Mouse (Mus musculus) limb, embryonic 11.5 days (tissue): Measurements from ENCODE around the gene Lgals3. TPM values are rescaled to one million over a fixed set of nuclear protein-coding genes. Genes with fewer than 3 reads are reported as not detected.
"Not testable (repeated sequence)": the region's sequence is repeated elsewhere in the genome, so short reads cannot be mapped to it uniquely, and the experiment has no call there.

Experiments
- ATAC-seq: fragments of 200-750 bp; cut with Nextera tagmentation; 2 replicates; pipeline ENCODE4 v1.8.0; 2017; ENCODE audit warnings: low read depth; ENCODE audit not compliant: insufficient number of reproducible peaks, low FRiP score, low TSS enrichment
- DNase-seq: peaks from one replicate; pipeline ENCODE4 v3.0.0-alpha.2; 2015; ENCODE audit warnings: low spot score
- H3K27ac ChIP-seq: fragments of 300-500 bp; sonication (generic); replicated peaks from 2 replicates; pipeline ENCODE4 v1.5.1; 2014; ENCODE audit warnings: low read depth, mild to moderate bottlenecking, low read length
- H3K27me3 ChIP-seq: fragments of 300-500 bp; sonication (generic); 2 replicates; pipeline ENCODE4 v1.6.1; 2014; ENCODE audit warnings: mild to moderate bottlenecking, low read length, mixed read lengths; ENCODE audit not compliant: control insufficient read depth, insufficient read depth
- H3K36me3 ChIP-seq: fragments of 300-500 bp; sonication (generic); 2 replicates; pipeline ENCODE4 v1.6.1; 2014; ENCODE audit warnings: mild to moderate bottlenecking, low read length, moderate library complexity, mixed read lengths; ENCODE audit not compliant: control insufficient read depth, insufficient read depth
- H3K4me1 ChIP-seq: fragments of 300-500 bp; sonication (generic); 2 replicates; pipeline ENCODE4 v1.6.1; 2014; ENCODE audit warnings: low read length, mixed read lengths; ENCODE audit not compliant: control insufficient read depth, insufficient read depth
- H3K4me2 ChIP-seq: fragments of 300-500 bp; sonication (generic); 2 replicates; pipeline ENCODE4 v1.6.1; 2014; ENCODE audit warnings: low read depth, mild to moderate bottlenecking, moderate library complexity; ENCODE audit not compliant: severe bottlenecking
- H3K4me3 ChIP-seq: fragments of 300-500 bp; sonication (generic); 2 replicates; pipeline ENCODE4 v1.5.1; 2014; ENCODE audit warnings: low read depth, low read length
- H3K9ac ChIP-seq: fragments of 300-500 bp; sonication (generic); 2 replicates; pipeline ENCODE4 v1.6.1; 2014; ENCODE audit warnings: mild to moderate bottlenecking, low read length
- H3K9me3 ChIP-seq: fragments of 300-500 bp; sonication (generic); 2 replicates; pipeline ENCODE4 v1.6.1; 2016; ENCODE audit warnings: low read length; ENCODE audit not compliant: control insufficient read depth
- WGBS: fragments of 180-500 bp; shearing (Covaris S2); extraction: QIAGEN DNeasy Blood & Tissue Kit; methylation state at CpG from one replicate; pipeline ENCODE4 v1.1.7; 2014; 5-methylcytosine and 5-hydroxymethylcytosine counted together
- polyA plus RNA-seq: library from polyadenylated mRNA; unstranded; fragments of >200 nt; fragmentation: Nextera tagmentation; extraction: Ambion mirVana; gene quantifications from 2 replicates; pipeline ENCODE4 v1.2.1, GENCODE M21; 2014

Gene Lgals3
- 0.63 and 1.1 TPM in 2 replicates for polyA plus RNA-seq

DNA sequence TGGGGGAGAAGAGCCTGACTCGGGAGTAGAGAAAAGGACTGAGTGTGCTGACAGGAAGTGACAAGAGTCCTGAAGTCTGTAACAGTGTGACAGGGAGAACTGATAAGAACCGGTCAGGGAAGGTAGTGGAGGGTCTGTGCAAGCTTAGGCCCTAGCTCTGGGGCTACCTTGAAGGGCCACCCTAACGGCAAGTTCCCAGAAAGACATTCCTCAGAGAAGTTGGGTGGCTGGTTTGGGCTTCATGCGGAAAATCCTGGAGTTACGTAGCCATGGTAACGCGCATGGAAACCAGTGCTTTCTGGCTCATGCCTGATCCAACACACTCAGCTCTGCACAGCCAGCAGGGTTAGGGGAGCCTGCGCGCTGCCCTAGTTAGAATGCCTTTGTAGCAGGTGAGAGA is at the start of gene Lgals3:
Gene Lgals3, plus strand, starts transcription at position 291 of the 400 bp plus-strand sequence.
- Histone ChIP-seq H3K9me3 (no peaks in the 10 kb centered on the region), H3K4me2 (no peak within 1 kb of the TSS), H3K27ac (no peak within 1 kb of the TSS), H3K4me3 (no peak within 1 kb of the TSS), H3K9ac (no peak within 1 kb of the TSS), H3K4me1 (no peaks in the 10 kb centered on the region), H3K27me3 (0 out of 2 replicates have a peak, but pooled peaks cover 2% of the 10 kb centered on the region), H3K36me3 (no peaks in the 10 kb centered on the region)
- DNase-seq: peak; percentile 55
- WGBS: 57% methylated on average over 9 of the region's 9 CpGs
- ATAC-seq: peak; percentile 47; the same call in 1 of the 2 replicates

DNA sequence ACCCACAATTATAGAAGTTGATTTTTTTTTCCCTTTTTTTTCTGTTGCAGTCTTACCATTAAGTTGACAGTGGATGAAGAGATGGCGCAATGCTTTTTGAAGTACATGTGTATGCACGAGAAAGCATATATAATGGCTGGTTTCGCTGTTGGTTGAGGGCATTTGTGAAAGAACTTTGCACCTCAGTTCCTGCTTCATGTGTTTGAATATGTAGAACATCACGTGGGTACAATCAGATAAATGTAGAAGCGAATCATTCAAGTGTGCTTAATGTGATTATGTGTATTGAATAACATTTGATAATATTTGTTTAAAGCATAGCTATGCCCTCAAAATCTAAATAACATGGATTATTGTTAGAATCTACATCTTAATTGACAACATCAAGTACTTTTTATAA is 48.2 kb upstream of the Lgals3 start:
- ATAC-seq: no peak
- no peak overlapping the region for H3K9ac ChIP-seq
- H3K4me1 ChIP-seq: no peaks in the 10 kb centered on the region
- no peak overlapping the region for H3K4me2 ChIP-seq
- H3K4me3 ChIP-seq: no peak overlapping the region
- DNase-seq: no peak
- H3K9me3 ChIP-seq: no peaks in the 10 kb centered on the region
- WGBS: 94% methylated on average over 5 of the region's 5 CpGs
- H3K27me3 ChIP-seq: no peaks in the 10 kb centered on the region
- no peak overlapping the region for H3K27ac ChIP-seq
- peaks cover 5% of the 10 kb centered on the region; the same call in 1 of the 2 replicates for H3K36me3 ChIP-seq

GRCm38 (mm10) chr14:47321581-47321980 is 46.0 kb upstream of the Lgals3 start:
- H3K27ac ChIP-seq, H3K9me3 ChIP-seq, H3K36me3 ChIP-seq, ATAC-seq, H3K4me2 ChIP-seq, H3K9ac ChIP-seq, H3K4me3 ChIP-seq, H3K27me3 ChIP-seq, H3K4me1 ChIP-seq, DNase-seq: not testable (repeated sequence)
- WGBS: 89% methylated on average over 5 of the region's 8 CpGs

DNA sequence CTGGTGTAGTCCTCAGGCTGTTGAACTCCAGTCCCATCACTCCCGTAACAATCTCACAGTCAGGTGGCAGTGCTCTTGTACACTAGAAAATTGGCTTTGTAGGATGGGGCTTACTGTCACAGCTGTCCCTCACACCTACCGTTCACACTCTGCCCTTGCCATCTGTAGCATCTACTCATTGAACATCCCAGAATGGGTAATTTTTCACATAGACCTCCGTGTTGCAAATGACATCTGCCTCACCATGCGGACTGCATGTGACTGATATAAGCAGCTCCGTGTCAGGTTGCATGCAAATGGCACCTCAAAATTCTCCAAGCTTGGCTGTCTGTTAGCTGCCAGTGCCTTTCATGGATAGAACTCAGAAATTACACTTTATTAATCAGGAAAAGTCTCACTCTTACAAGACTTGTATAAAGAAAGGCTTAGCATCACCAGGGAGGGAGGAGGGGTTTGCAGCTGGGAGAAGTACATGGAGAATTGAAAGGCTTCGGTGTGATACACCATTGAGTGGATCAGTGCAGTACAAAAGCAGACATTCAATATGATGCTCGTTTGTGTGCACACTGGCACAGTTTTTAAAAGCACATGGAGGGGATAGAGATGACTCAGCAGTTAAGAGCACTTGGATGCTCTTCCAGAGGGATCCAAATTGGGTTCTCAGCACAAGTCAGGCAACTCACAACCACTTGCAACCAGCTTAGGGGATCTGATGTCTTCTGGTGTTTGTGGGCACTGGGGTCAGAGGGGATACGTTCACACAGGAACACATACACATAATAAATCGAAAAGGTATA is 41.4 kb upstream of the Lgals3 start:
- Histone ChIP-seq H3K9me3 (no peaks in the 10 kb centered on the region), H3K36me3 (peaks cover 3% of the 10 kb centered on the region; the same call in 1 of the 2 replicates), H3K27me3 (no peaks in the 10 kb centered on the region), H3K4me2 (no peak overlapping the region), H3K27ac (no peak overlapping the region), H3K9ac (no peak overlapping the region), H3K4me1 (no peaks in the 10 kb centered on the region), H3K4me3 (no peak overlapping the region)
- 86% methylated on average over 9 of the region's 9 CpGs for WGBS
- ATAC-seq (no peak), DNase-seq (no peak)

DNA sequence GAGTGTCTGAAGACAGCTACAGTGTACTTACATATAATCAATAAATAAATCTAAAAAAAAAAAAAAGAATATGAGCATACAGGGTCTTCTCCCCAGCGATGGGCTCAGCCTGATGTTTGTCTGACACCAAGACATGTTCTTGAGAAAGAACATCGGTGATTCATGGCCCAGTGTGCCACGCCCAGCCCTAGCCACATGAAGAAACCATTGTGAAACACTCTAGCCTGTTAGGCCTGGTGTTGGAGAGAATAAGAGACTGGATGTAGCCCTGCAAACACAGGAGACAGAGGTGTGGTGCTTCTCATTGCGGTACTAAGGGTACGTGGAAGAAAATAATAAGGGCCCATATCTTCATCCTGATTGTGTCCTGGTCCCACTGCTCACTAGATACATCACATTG is 40.2 kb upstream of the Lgals3 start:
- WGBS: 94% methylated on average over 5 of the region's 5 CpGs
- ATAC-seq: no peak
- DNase-seq: no peak
- Histone ChIP-seq H3K9me3 (no peaks in the 10 kb centered on the region), H3K27ac (no peak overlapping the region), H3K4me2 (no peak overlapping the region), H3K36me3 (peaks cover 3% of the 10 kb centered on the region; the same call in 1 of the 2 replicates), H3K4me1 (peaks cover 5% of the 10 kb centered on the region), H3K27me3 (no peaks in the 10 kb centered on the region), H3K4me3 (no peak overlapping the region), H3K9ac (no peak overlapping the region)

DNA sequence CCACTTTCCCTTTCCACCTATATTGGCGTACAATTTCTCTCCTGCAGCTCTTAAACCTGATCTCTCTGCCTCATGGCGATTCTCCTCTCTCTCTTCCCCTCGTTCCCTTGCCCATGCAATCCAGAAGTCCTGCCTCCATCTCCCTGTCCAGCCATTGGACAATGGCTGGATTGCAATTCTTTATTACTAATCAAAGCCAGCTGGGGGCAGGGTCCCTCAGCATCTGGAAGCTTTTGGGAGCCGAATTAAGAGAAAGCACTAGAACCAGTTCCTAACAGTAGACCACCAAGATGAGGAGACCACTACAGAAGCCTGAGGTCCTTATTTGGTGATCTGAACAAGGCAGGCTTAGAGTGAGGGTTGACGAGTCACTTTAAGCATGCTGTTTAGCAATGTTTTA is 35.6 kb upstream of the Lgals3 start:
- ATAC-seq (no peak; the same call in 1 of the 2 replicates), DNase-seq (peak; percentile 59)
- no peak overlapping the region for H3K9ac ChIP-seq
- no peak overlapping the region for H3K27ac ChIP-seq
- no peaks in the 10 kb centered on the region for H3K9me3 ChIP-seq
- no peaks in the 10 kb centered on the region for H3K27me3 ChIP-seq
- H3K36me3 ChIP-seq: no peaks in the 10 kb centered on the region
- peaks cover 5% of the 10 kb centered on the region for H3K4me1 ChIP-seq
- WGBS: 10% methylated on average over 5 of the region's 5 CpGs
- H3K4me2 ChIP-seq: no peak overlapping the region
- no peak overlapping the region for H3K4me3 ChIP-seq

DNA sequence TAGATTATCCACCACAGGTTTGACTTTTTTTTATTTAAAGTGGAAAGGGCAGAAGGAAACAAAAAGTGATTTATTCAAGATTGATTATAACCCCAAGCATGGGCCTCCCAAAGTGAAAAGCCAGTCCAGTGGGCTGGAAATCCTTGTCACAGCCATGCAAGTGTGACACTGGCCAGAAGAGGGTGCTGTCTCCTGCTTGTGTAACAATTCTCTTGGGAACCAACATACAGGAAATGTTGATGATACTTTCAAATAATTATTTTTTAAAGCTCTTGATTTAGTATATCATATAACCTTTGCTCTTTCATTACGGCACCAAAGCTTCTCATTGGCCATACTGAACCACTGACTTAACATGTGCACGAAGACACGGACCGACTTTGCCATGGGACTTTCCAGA is 32.7 kb upstream of the Lgals3 start:
- Histone ChIP-seq H3K9me3 (no peaks in the 10 kb centered on the region), H3K27me3 (no peaks in the 10 kb centered on the region), H3K36me3 (no peaks in the 10 kb centered on the region), H3K27ac (no peak overlapping the region), H3K9ac (no peak overlapping the region), H3K4me2 (no peak overlapping the region), H3K4me1 (peaks cover 5% of the 10 kb centered on the region), H3K4me3 (no peak overlapping the region)
- no peak for ATAC-seq
- peak; percentile 62 for DNase-seq
- 83% methylated on average over 4 of the region's 4 CpGs for WGBS

DNA sequence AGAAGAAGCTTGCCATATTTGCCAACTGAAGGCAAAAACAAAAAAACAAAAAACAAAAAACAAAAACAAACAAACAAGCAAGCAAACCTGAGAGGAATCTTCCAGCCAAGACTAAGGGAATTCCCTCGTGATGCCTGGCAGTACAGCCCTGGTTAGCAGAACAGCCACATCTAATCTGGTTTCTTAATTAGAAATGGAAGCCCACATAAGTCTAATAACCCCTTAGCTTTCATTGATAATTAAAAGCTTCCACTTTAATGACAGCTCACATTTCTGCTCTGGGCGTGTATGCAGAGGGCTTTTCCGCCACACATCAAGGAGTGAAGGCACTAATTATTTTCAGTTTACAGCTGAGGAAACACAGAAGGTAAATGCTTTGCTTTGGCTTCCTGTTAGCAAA is 32.3 kb upstream of the Lgals3 start:
- Histone ChIP-seq H3K4me2 (no peak overlapping the region), H3K4me3 (no peak overlapping the region), H3K9me3 (no peaks in the 10 kb centered on the region), H3K27me3 (no peaks in the 10 kb centered on the region), H3K4me1 (peaks cover 5% of the 10 kb centered on the region), H3K9ac (no peak overlapping the region), H3K27ac (no peak overlapping the region), H3K36me3 (no peaks in the 10 kb centered on the region)
- no peak for DNase-seq
- 33% methylated on average over 3 of the region's 3 CpGs for whole genome bisulfite sequencing
- no peak for ATAC-seq
